8 mouse cellular contexts compared by ENCODE assay signal in the genomic region with DNA sequence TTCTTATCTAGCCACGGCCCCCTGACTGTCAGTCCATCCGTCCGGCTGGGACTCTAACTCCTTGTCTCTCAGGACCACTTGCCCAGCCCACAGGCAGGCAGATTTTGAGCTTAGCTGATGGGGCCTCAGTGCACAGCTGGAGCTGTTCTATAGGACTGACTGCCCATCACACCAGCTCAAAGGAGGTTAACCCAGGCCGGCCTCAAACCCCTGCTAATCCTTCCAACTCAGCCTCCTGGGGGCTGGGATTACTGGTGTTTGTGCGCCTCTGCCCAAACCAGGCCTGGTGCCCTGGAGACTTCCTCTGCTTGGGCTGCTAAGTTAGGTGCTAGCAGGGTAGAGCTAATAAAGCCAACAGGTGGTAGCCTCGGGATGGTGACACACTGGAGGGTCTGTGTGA. TPM values are rescaled to one million over a fixed set of nuclear protein-coding genes. Genes with fewer than 3 reads are reported as not detected.
A peak's percentile ranks its signal among the peaks of the same experiment; 100 is the strongest.
DNase-seq lines count a peak whose midpoint lies in the region; ATAC-seq lines count a peak whose summit lies in the region.

No protein-coding gene starts in this region.

- H3K4me1 ChIP-seq in liver, embryonic 11.5 days (replicated peaks; ENCODE audit: control insufficient read depth, insufficient read depth, low read length): peaks cover 62% of the 10 kb centered on the region

- DNase-seq in embryo, embryonic 10 days (ENCODE audit: low spot score): peak; percentile 32
- DNase-seq in embryo, embryonic 10.5 days (ENCODE audit: low spot score): no peak
- peak; percentile 60 for DNase-seq in retina, postnatal 1 day
- DNase-seq in retina, embryonic 14.5 days (ENCODE audit: low spot score): no peak
- no peak for DNase-seq in liver, embryonic 11.5 days (ENCODE audit: low spot score)
- DNase-seq in urinary bladder, adult 2 months (ENCODE audit: low spot score): no peak
- DNase-seq in cerebellum, adult 9-11 months: no peak

- WGBS in liver, embryonic 11.5 days: 32% methylated on average over 6 of the region's 6 CpGs

- H3K9me3 ChIP-seq in liver, embryonic 11.5 days (ENCODE audit: control insufficient read depth, low read length): no peaks in the 10 kb centered on the region

- H3K27ac ChIP-seq in liver, embryonic 11.5 days (ENCODE audit: low read depth, low read length): peak overlapping the region; percentile 46

- H3K27me3 ChIP-seq in liver, embryonic 11.5 days (replicated peaks; ENCODE audit: control insufficient read depth, insufficient read depth, low read length): no peaks in the 10 kb centered on the region

- peak overlapping the region; percentile 4; the same call in 1 of the 2 replicates for H3K4me2 ChIP-seq in liver, embryonic 11.5 days

- no peak overlapping the region for H3K4me3 ChIP-seq in liver, embryonic 11.5 days (ENCODE audit: low read depth, low read length)

- H3K36me3 ChIP-seq in liver, embryonic 11.5 days (ENCODE audit: control insufficient read depth, insufficient read depth, low read length): peaks cover 2% of the 10 kb centered on the region; the same call in 1 of the 2 replicates

- no peak overlapping the region; the same call in 1 of the 2 replicates for H3K9ac ChIP-seq in liver, embryonic 11.5 days (ENCODE audit: low read depth, low read length)

- no peak for ATAC-seq in liver, embryonic 11.5 days (replicated peaks; ENCODE audit: low FRiP score)
- no peak for ATAC-seq in granulocyte monocyte progenitor cell, adult 5-6 weeks (replicated peaks; ENCODE audit: poor library complexity, severe bottlenecking)

RNA-seq across cellular contexts. Expression of gene Lasp1, which starts 19.2 kb away (rescaled TPM):
- polyA plus RNA-seq in liver, embryonic 11.5 days (2014; fragmentation: Nextera tagmentation; extraction: Ambion mirVana): 54.7 and 55.3 TPM in 2 replicates
- 60.5 and 60.7 TPM in 2 replicates for total RNA-seq in granulocyte monocyte progenitor cell, adult 5-6 weeks (2014; fragmentation: Nextera tagmentation)
- total RNA-seq in granulocyte monocyte progenitor cell, adult 5-6 weeks (2017): 92.5 and 124 TPM in 2 replicates
- polyA plus RNA-seq in urinary bladder, adult 2 months (2012; rRNA removed): 101 and 108 TPM in 2 replicates

RNA-seq across cellular contexts. Expression of gene B230217C12Rik, which starts 22.6 kb away (rescaled TPM):
- polyA plus RNA-seq in liver, embryonic 11.5 days (2014; fragmentation: Nextera tagmentation; extraction: Ambion mirVana): 3.7 and 5.4 TPM in 2 replicates
- total RNA-seq in granulocyte monocyte progenitor cell, adult 5-6 weeks (2014; fragmentation: Nextera tagmentation): 3.8 TPM in 1 of 2 replicates, not detected in the other
- total RNA-seq in granulocyte monocyte progenitor cell, adult 5-6 weeks (2017): 1.3 TPM in 1 of 2 replicates, not detected in the other
- 3.8 and 5.6 TPM in 2 replicates for polyA plus RNA-seq in urinary bladder, adult 2 months (2012; rRNA removed)

RNA-seq across cellular contexts. Expression of gene Rpl23, which starts 35.8 kb away (rescaled TPM):
- polyA plus RNA-seq in liver, embryonic 11.5 days (2014; fragmentation: Nextera tagmentation; extraction: Ambion mirVana): 756 and 842 TPM in 2 replicates
- 2,177 and 2,335 TPM in 2 replicates for total RNA-seq in granulocyte monocyte progenitor cell, adult 5-6 weeks (2014; fragmentation: Nextera tagmentation)
- 2,263 and 3,329 TPM in 2 replicates for total RNA-seq in granulocyte monocyte progenitor cell, adult 5-6 weeks (2017)
- 911 and 1,027 TPM in 2 replicates for polyA plus RNA-seq in urinary bladder, adult 2 months (2012; rRNA removed)

RNA-seq across cellular contexts. Expression of gene 1700001P01Rik, which starts 42.3 kb away (rescaled TPM):
- polyA plus RNA-seq in liver, embryonic 11.5 days (2014; fragmentation: Nextera tagmentation; extraction: Ambion mirVana): 0.64 TPM in 1 of 2 replicates, not detected in the other
- not detected in 2 replicates for total RNA-seq in granulocyte monocyte progenitor cell, adult 5-6 weeks (2014; fragmentation: Nextera tagmentation)
- not detected in 2 replicates for total RNA-seq in granulocyte monocyte progenitor cell, adult 5-6 weeks (2017)
- polyA plus RNA-seq in urinary bladder, adult 2 months (2012; rRNA removed): 0.13 and 0.41 TPM in 2 replicates

RNA-seq across cellular contexts. Expression of gene Cwc25, which starts 51.6 kb away (rescaled TPM):
- polyA plus RNA-seq in liver, embryonic 11.5 days (2014; fragmentation: Nextera tagmentation; extraction: Ambion mirVana): 12.9 and 13.1 TPM in 2 replicates
- 9.0 and 13.0 TPM in 2 replicates for total RNA-seq in granulocyte monocyte progenitor cell, adult 5-6 weeks (2014; fragmentation: Nextera tagmentation)
- 16.3 and 18.9 TPM in 2 replicates for total RNA-seq in granulocyte monocyte progenitor cell, adult 5-6 weeks (2017)
- polyA plus RNA-seq in urinary bladder, adult 2 months (2012; rRNA removed): 15.3 and 16.6 TPM in 2 replicates

Comparison
In these comparisons a context has a peak if more than half of its experiments do, and no peak if none do; other contexts are left out.
1. DNase-seq: peak in embryo, embryonic 10 days (single experiment) and retina, postnatal 1 day (single experiment); none in embryo, embryonic 10.5 days (single experiment), retina, embryonic 14.5 days (single experiment), liver, embryonic 11.5 days (single experiment), urinary bladder, adult 2 months (single experiment) and cerebellum, adult 9-11 months (single experiment).